Mouse (Mus musculus): Measurements from ENCODE around the gene Fads2. TPM values are rescaled to one million over a fixed set of nuclear protein-coding genes. Genes with fewer than 3 reads are reported as not detected.

Fads2 gene
- polyA plus RNA-seq, 1 experiment from 2014 or later, result 102 TPM

- no peaks in the 10 kb centered on the region for H3K9me3 ChIP-seq (replicated peaks; ENCODE audit: control insufficient read depth, low read length)
- 60% methylated on average over 6 of the region's 6 CpGs for WGBS (ENCODE audit: insufficient replicate concordance)
- H3K36me3 ChIP-seq (ENCODE audit: control insufficient read depth, insufficient read depth), result no peaks in the 10 kb centered on the region
- no peaks in the 10 kb centered on the region for H3K27me3 ChIP-seq (ENCODE audit: control insufficient read depth, insufficient read depth, low read depth, low read length)
- H3K4me3 ChIP-seq (ENCODE audit: low read depth, low read length), result no peak overlapping the region
- H3K4me1 ChIP-seq (ENCODE audit: control insufficient read depth, low read depth, low read length), result peaks cover 35% of the 10 kb centered on the region
- peak overlapping the region; percentile 65 for H3K4me2 ChIP-seq (ENCODE audit: low read depth, low read length)
- peak overlapping the region; percentile 94 for H3K9ac ChIP-seq (ENCODE audit: low read depth, low read length)
- H3K27ac ChIP-seq (ENCODE audit: low read length), result peak overlapping the region; percentile 98
- no peak for ATAC-seq (ENCODE audit: low read depth)
Measured at GRCm38 (mm10) chr19:10012827-10013278, 88.7 kb downstream of the Fads2 start.

Other genes with a start within 250 kb of the Fads2 start
- gene Incenp, start 202.2 kb downstream of the Fads2 start, polyA plus RNA-seq (2015; fragmentation: Nextera tagmentation; extraction: Ambion mirVana), result 76.2 and 79.7 TPM in 2 replicates
- gene Fth1, start 121.1 kb downstream of the Fads2 start, polyA plus RNA-seq (2015; fragmentation: Nextera tagmentation; extraction: Ambion mirVana), result 3,514 and 3,691 TPM in 2 replicates
- gene Best1, start 100.1 kb downstream of the Fads2 start, polyA plus RNA-seq (2015; fragmentation: Nextera tagmentation; extraction: Ambion mirVana), result 0.13 and 0.14 TPM in 2 replicates
- gene Rab3il1, start 100.1 kb downstream of the Fads2 start, polyA plus RNA-seq (2015; fragmentation: Nextera tagmentation; extraction: Ambion mirVana), result 236 and 248 TPM in 2 replicates
- 7.3 and 8.6 TPM in 2 replicates for gene Fads3, start 60.2 kb downstream of the Fads2 start, polyA plus RNA-seq (2015; fragmentation: Nextera tagmentation; extraction: Ambion mirVana)
- gene Fads1, start 81.1 kb upstream of the Fads2 start, polyA plus RNA-seq (2015; fragmentation: Nextera tagmentation; extraction: Ambion mirVana), result 79.4 and 92.4 TPM in 2 replicates
- gene Tmem258, start 102.3 kb upstream of the Fads2 start, polyA plus RNA-seq (2015; fragmentation: Nextera tagmentation; extraction: Ambion mirVana), result 277 and 304 TPM in 2 replicates
- 114 and 125 TPM in 2 replicates for gene Fen1, start 102.4 kb upstream of the Fads2 start, polyA plus RNA-seq (2015; fragmentation: Nextera tagmentation; extraction: Ambion mirVana)
- 3.1 and 3.9 TPM in 2 replicates for gene Myrf, start 139.0 kb upstream of the Fads2 start, polyA plus RNA-seq (2015; fragmentation: Nextera tagmentation; extraction: Ambion mirVana)
- 0.27 and 0.32 TPM in 2 replicates for gene Dagla, start 203.1 kb upstream of the Fads2 start, polyA plus RNA-seq (2015; fragmentation: Nextera tagmentation; extraction: Ambion mirVana)